Mouse (Mus musculus) heart, postnatal 0 days (tissue): ENCODE measurements around the gene Ugt2a3. TPM values are rescaled to one million over a fixed set of nuclear protein-coding genes. Genes with fewer than 3 reads are reported as not detected.
"Not testable (repeated sequence)": the region's sequence is repeated elsewhere in the genome, so short reads cannot be mapped to it uniquely, and the experiment has no call there.

ENCODE experiments used
- ATAC-seq: fragments of 200-750 bp; cut with Nextera tagmentation; 2 replicates; pipeline ENCODE4 v1.8.0; 2017; ENCODE audit warnings: low read depth, moderate number of reproducible peaks, moderate library complexity; ENCODE audit not compliant: insufficient read depth
- DNase-seq: peaks from one replicate; pipeline ENCODE4 v3.0.0-alpha.2; 2016; ENCODE audit warnings: low spot score
- H3K27ac ChIP-seq: fragments of 300-500 bp; sonication (generic); 2 replicates; pipeline ENCODE4 v1.5.1; 2014; ENCODE audit warnings: low read depth, mild to moderate bottlenecking
- H3K27me3 ChIP-seq: fragments of 300-500 bp; sonication (generic); 2 replicates; pipeline ENCODE4 v1.6.1; 2014; ENCODE audit warnings: low read length, mixed read lengths; ENCODE audit not compliant: control insufficient read depth, insufficient read depth
- H3K36me3 ChIP-seq: fragments of 300-500 bp; sonication (generic); replicated peaks from 2 replicates; pipeline ENCODE4 v1.6.1; 2014; ENCODE audit warnings: low read length, mixed read lengths; ENCODE audit not compliant: control insufficient read depth, insufficient read depth
- H3K4me1 ChIP-seq: fragments of 300-500 bp; sonication (generic); 2 replicates; pipeline ENCODE4 v1.6.1; 2014; ENCODE audit warnings: antibody characterized with exemption; ENCODE audit not compliant: control insufficient read depth, insufficient read depth
- H3K4me2 ChIP-seq: fragments of 300-500 bp; sonication (generic); 2 replicates; pipeline ENCODE4 v1.6.1; 2014; ENCODE audit warnings: low read depth, mild to moderate bottlenecking, low read length, moderate library complexity
- H3K4me3 ChIP-seq: fragments of 300-500 bp; sonication (generic); 2 replicates; pipeline ENCODE4 v1.5.1; 2014; ENCODE audit warnings: low read depth, low read length
- H3K9ac ChIP-seq: fragments of 300-500 bp; sonication (generic); replicated peaks from 2 replicates; pipeline ENCODE4 v1.6.1; 2014; ENCODE audit warnings: low read depth, low read length, mixed read lengths
- H3K9me3 ChIP-seq: fragments of 300-500 bp; sonication (generic); replicated peaks from 2 replicates; pipeline ENCODE4 v1.6.1; 2016; ENCODE audit warnings: low read length; ENCODE audit not compliant: control insufficient read depth
- CTCF ChIP-seq: IDR thresholded peaks from 2 replicates; pipeline ENCODE4 v1.5.1; 2016; ENCODE audit warnings: antibody characterized with exemption, control low read depth, low read depth
- EP300 ChIP-seq: IDR thresholded peaks from 2 replicates; pipeline ENCODE4 v1.6.1; 2016; ENCODE audit warnings: antibody characterized with exemption, low read depth
- WGBS: fragments of 180-500 bp; shearing (Covaris S2); extraction: QIAGEN DNeasy Blood & Tissue Kit; methylation state at CpG from one replicate; pipeline ENCODE4 v1.1.7; 2014; 5-methylcytosine and 5-hydroxymethylcytosine counted together
- polyA plus RNA-seq: library from polyadenylated mRNA; unstranded; fragments of >200 nt; fragmentation: Nextera tagmentation; extraction: Ambion mirVana; gene quantifications from 2 replicates; pipeline ENCODE4 v1.2.1, GENCODE M21; 2015
- total RNA-seq: library from RNA; depleted of rRNA; stranded (reverse); fragments of >200 nt; gene quantifications from 2 replicates; pipeline ENCODE4 v1.2.3, GENCODE M21; 2014; ENCODE audit warnings: low replicate concordance; rRNA removed

The Ugt2a3 gene
- total RNA-seq = not detected in 2 replicates
- not detected in 2 replicates for polyA plus RNA-seq

DNA sequence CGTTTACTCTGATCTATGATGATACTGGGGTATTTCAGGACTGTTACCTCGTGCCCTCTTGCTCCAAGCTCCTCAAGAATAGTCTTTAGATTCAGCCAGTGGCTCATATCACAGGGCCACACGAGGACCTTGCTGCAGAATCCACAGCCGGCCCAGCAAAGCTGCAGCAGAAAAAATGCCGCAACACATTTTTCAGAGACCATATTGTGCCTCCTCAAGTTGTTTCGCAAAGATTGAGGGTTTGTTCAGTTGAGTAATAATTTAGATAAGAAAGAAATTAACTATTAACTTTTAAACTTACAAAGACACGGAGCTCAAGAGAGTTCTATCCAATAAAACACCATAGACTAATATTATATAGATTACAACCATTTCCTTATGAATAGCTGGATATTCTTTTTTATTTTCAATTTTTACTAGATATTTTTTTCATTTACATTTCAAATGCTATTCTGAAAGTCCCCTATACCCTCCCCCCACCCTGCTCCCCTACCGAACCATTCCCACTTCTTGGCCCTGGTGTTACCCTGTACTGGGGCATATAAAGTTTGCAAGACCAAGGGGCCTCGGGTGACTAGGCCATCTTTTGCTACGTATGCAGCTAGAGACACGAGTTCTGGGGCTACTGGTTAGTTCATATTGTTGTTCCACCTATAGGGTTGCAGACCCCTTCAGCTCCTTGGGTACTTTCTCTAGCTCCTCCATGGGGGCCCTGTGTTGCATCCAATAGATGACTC, at the start of gene Ugt2a3:
TSS of gene Ugt2a3 (minus strand) at position 235 of the 737 bp plus-strand sequence.
- no peak for ATAC-seq

GRCm38 (mm10) chr5:87380234-87380633, 43.2 kb upstream of the Ugt2a3 start:
- TF ChIP-seq EP300 (no peak), CTCF (no peak)
- Histone ChIP-seq H3K36me3 (no peaks in the 10 kb centered on the region), H3K4me3 (no peak overlapping the region), H3K4me1 (no peaks in the 10 kb centered on the region), H3K4me2 (no peak overlapping the region), H3K27ac (no peak overlapping the region), H3K9ac (no peak overlapping the region), H3K27me3 (no peaks in the 10 kb centered on the region), H3K9me3 (no peaks in the 10 kb centered on the region)
- DNase-seq (no peak), ATAC-seq (no peak)
- 49% methylated on average over 2 of the region's 2 CpGs for WGBS

More for the DNA sequence above, at the start of gene Ugt2a3:
- no peak within 1 kb of the TSS for H3K4me2 ChIP-seq
- no peak for DNase-seq
- no peak within 1 kb of the TSS for H3K9ac ChIP-seq
- H3K27ac ChIP-seq = no peak within 1 kb of the TSS
- no peaks in the 10 kb centered on the region for H3K9me3 ChIP-seq
- no peaks in the 10 kb centered on the region for H3K36me3 ChIP-seq
- no peaks in the 10 kb centered on the region for H3K27me3 ChIP-seq
- TF ChIP-seq EP300 = no peak
- TF ChIP-seq CTCF = no peak
- WGBS = 61% methylated on average over 11 of the region's 11 CpGs
- H3K4me1 ChIP-seq = no peaks in the 10 kb centered on the region
- no peak within 1 kb of the TSS for H3K4me3 ChIP-seq

GRCm38 (mm10) chr5:87379825-87380224, 42.8 kb upstream of the Ugt2a3 start:
- Histone ChIP-seq H3K27me3 (no peaks in the 10 kb centered on the region), H3K36me3 (no peaks in the 10 kb centered on the region), H3K4me2 (no peak overlapping the region), H3K9me3 (no peaks in the 10 kb centered on the region), H3K9ac (no peak overlapping the region), H3K4me3 (no peak overlapping the region), H3K4me1 (no peaks in the 10 kb centered on the region), H3K27ac (no peak overlapping the region)
- no peak for TF ChIP-seq CTCF
- no peak for TF ChIP-seq EP300
- no peak for ATAC-seq
- no peak for DNase-seq

GRCm38 (mm10) chr5:87375874-87376383, 38.9 kb upstream of the Ugt2a3 start:
- DNase-seq = no peak
- Histone ChIP-seq H3K4me3 (no peak overlapping the region), H3K9me3 (no peaks in the 10 kb centered on the region), H3K36me3 (no peaks in the 10 kb centered on the region), H3K27me3 (no peaks in the 10 kb centered on the region), H3K4me2 (no peak overlapping the region), H3K9ac (no peak overlapping the region), H3K27ac (no peak overlapping the region), H3K4me1 (no peaks in the 10 kb centered on the region)
- WGBS = 75% methylated on average over 3 of the region's 3 CpGs
- ATAC-seq = no peak
- TF ChIP-seq EP300 (no peak), CTCF (no peak)

DNA sequence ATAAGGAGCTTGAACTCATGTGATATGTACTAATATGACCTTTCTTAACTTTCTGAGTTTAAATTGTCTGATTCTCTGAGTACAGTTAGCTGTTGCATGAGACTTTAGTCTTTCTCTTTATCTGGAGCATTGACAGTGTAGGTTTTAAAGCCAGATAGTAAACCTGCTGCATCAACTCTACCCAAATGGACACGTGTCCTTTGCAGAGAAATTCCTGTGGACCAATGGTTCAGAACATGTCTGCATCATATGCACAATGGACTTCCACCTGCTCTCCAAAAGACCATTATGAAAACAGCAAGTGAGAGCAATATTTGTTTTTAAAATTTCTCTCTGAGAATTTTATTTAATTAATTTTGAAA, 36.5 kb upstream of the Ugt2a3 start:
- H3K4me1 ChIP-seq = no peaks in the 10 kb centered on the region
- no peak overlapping the region for H3K4me2 ChIP-seq
- no peak overlapping the region for H3K9ac ChIP-seq
- no peak for TF ChIP-seq EP300
- TF ChIP-seq CTCF = no peak
- 52% methylated on average over 1 of the region's 1 CpGs for WGBS
- H3K9me3 ChIP-seq = no peaks in the 10 kb centered on the region
- DNase-seq (no peak), ATAC-seq (no peak)
- no peak overlapping the region for H3K4me3 ChIP-seq
- no peaks in the 10 kb centered on the region for H3K36me3 ChIP-seq
- no peaks in the 10 kb centered on the region for H3K27me3 ChIP-seq
- H3K27ac ChIP-seq = no peak overlapping the region

- ATAC-seq, H3K9me3 ChIP-seq, H3K9ac ChIP-seq, H3K27ac ChIP-seq, H3K4me1 ChIP-seq, DNase-seq, H3K36me3 ChIP-seq, H3K4me2 ChIP-seq, H3K27me3 ChIP-seq, H3K4me3 ChIP-seq: not testable (repeated sequence)
- 40% methylated on average over 4 of the region's 4 CpGs for WGBS
Measured at GRCm38 (mm10) chr5:87372788-87373501, 36.0 kb upstream of the Ugt2a3 start.
